Mouse (Mus musculus) CH12.LX (cell line): ENCODE results near the gene Gm16181. TPM values are rescaled to one million over a fixed set of nuclear protein-coding genes. Genes with fewer than 3 reads are reported as not detected.

Experiments used
- DNase-seq: peaks from one replicate; pipeline ENCODE4 v3.0.0-alpha.2; 2013; ENCODE audit errors: extremely low read depth
- H3K27ac ChIP-seq: 2 replicates; pipeline ENCODE4 v1.5.1; 2012; ENCODE audit warnings: low read depth, mild to moderate bottlenecking, control low read depth, moderate library complexity; ENCODE audit not compliant: insufficient read depth
- H3K27me3 ChIP-seq: replicated peaks from 2 replicates; pipeline ENCODE3; 2012; ENCODE audit warnings: inconsistent platforms
- H3K36me3 ChIP-seq, 2 experiments: replicated peaks in 1 of 2; 2 replicates each; pipeline versions ENCODE3 to v1.6.1; 2012; ENCODE audit warnings: inconsistent platforms in 1 of 2, low read length in 1 of 2, mild to moderate bottlenecking in 1 of 2, mixed read lengths in 1 of 2, moderate library complexity in 1 of 2; ENCODE audit not compliant: control insufficient read depth in 1 of 2, insufficient read depth in 1 of 2
- H3K4me1 ChIP-seq, 2 experiments: 2 replicates each; pipeline ENCODE4 v1.6.1; 2012; ENCODE audit warnings: inconsistent platforms in 1 of 2, moderate library complexity in 1 of 2; ENCODE audit not compliant: insufficient read depth in 2 of 2, control insufficient read depth in 1 of 2
- H3K4me2 ChIP-seq: 2 replicates; pipeline ENCODE4 v1.6.1; 2012; ENCODE audit warnings: low read depth, mild to moderate bottlenecking, control low read depth; ENCODE audit not compliant: poor library complexity, insufficient read depth, severe bottlenecking
- H3K4me3 ChIP-seq, 3 experiments: fragments of 150-350 bp in 1 of 3; sonication (generic) in 1 of 3; replicated peaks in 1 of 3; 2 replicates each; pipeline versions ENCODE3 to v1.5.1; 2011 to 2012; ENCODE audit warnings: low read depth in 2 of 3, low read length in 2 of 3, mild to moderate bottlenecking in 2 of 3, moderate library complexity in 2 of 3, control low read depth in 1 of 3, improper control_type of control experiment in 1 of 3, inconsistent platforms in 1 of 3, mixed read lengths in 1 of 3; ENCODE audit not compliant: poor library complexity in 1 of 3
- H3K79me2 ChIP-seq: replicated peaks from 2 replicates; pipeline ENCODE4 v1.6.1; 2012; ENCODE audit warnings: mild to moderate bottlenecking, moderate library complexity; ENCODE audit not compliant: control insufficient read depth, poor library complexity, insufficient read depth, severe bottlenecking; ENCODE audit errors: extremely low read depth
- H3K9ac ChIP-seq: 2 replicates; pipeline ENCODE4 v1.6.1; 2012; ENCODE audit warnings: low read depth, mild to moderate bottlenecking, control low read depth, moderate library complexity; ENCODE audit not compliant: insufficient read depth
- H3K9me3 ChIP-seq: replicated peaks from 2 replicates; pipeline ENCODE3; 2012; ENCODE audit warnings: low read length, inconsistent platforms, mixed read lengths
- BHLHE40 ChIP-seq: IDR thresholded peaks from 2 replicates; pipeline ENCODE4 v1.6.1; 2011; ENCODE audit warnings: mild to moderate bottlenecking, low read depth, low read length, improper control_type of control experiment
- CHD1 ChIP-seq: IDR thresholded peaks from 2 replicates; pipeline ENCODE4 v1.6.1; 2012; ENCODE audit warnings: low read depth, low read length, improper control_type of control experiment, inconsistent platforms
- CHD2 ChIP-seq: IDR thresholded peaks from 2 replicates; pipeline ENCODE4 v1.6.1; 2011; ENCODE audit warnings: low read length, improper control_type of control experiment
- CTCF ChIP-seq, 2 experiments: IDR thresholded peaks in 1 of 2; conservative IDR thresholded peaks in 1 of 2; 2 replicates each; pipeline ENCODE4 v1.5.1; 2011 to 2012; ENCODE audit warnings: low read depth in 2 of 2, low read length in 2 of 2, improper control_type of control experiment in 1 of 2, inconsistent platforms in 1 of 2, mild to moderate bottlenecking in 1 of 2, moderate library complexity in 1 of 2
- E2F4 ChIP-seq: IDR thresholded peaks from 2 replicates; pipeline ENCODE4 v1.6.1; 2011; ENCODE audit warnings: low read depth, low read length, improper control_type of control experiment; ENCODE audit not compliant: insufficient replicate concordance
- ELF1 ChIP-seq: IDR thresholded peaks from 2 replicates; pipeline ENCODE4 v1.6.1; 2014; ENCODE audit warnings: low read depth, mild to moderate bottlenecking, inconsistent platforms, low read length, improper control_type of control experiment
- EP300 ChIP-seq: IDR thresholded peaks from 2 replicates; pipeline ENCODE4 v1.6.1; 2011; ENCODE audit warnings: low read length, improper control_type of control experiment
- ETS1 ChIP-seq: conservative IDR thresholded peaks from 2 replicates; pipeline ENCODE4 v1.6.1; 2012; ENCODE audit warnings: low read depth, mild to moderate bottlenecking, inconsistent platforms, low read length, improper control_type of control experiment, moderate library complexity
- GABPA ChIP-seq: IDR thresholded peaks from 2 replicates; pipeline ENCODE4 v1.6.1; 2012; ENCODE audit warnings: low read depth, low read length, improper control_type of control experiment, inconsistent platforms; ENCODE audit not compliant: insufficient replicate concordance
- HCFC1 ChIP-seq: IDR thresholded peaks from 2 replicates; pipeline ENCODE4 v1.6.1; 2012; ENCODE audit warnings: low read depth, mild to moderate bottlenecking, inconsistent platforms, low read length, improper control_type of control experiment
- IRF4 ChIP-seq: IDR thresholded peaks from 2 replicates; pipeline ENCODE4 v1.6.1; 2014; ENCODE audit warnings: low read depth, mild to moderate bottlenecking, inconsistent platforms, low read length, improper control_type of control experiment
- JUN ChIP-seq: IDR thresholded peaks from 2 replicates; pipeline ENCODE4 v1.6.1; 2011; ENCODE audit warnings: low read depth, mild to moderate bottlenecking, low read length, improper control_type of control experiment, moderate library complexity; ENCODE audit not compliant: insufficient read depth
- JUND ChIP-seq: conservative IDR thresholded peaks from 2 replicates; pipeline ENCODE4 v1.6.1; 2011; ENCODE audit warnings: low read depth, low read length, improper control_type of control experiment
- KAT2A ChIP-seq: IDR thresholded peaks from 2 replicates; pipeline ENCODE4 v1.6.1; 2012; ENCODE audit warnings: low read length, improper control_type of control experiment, inconsistent platforms; ENCODE audit not compliant: insufficient replicate concordance
- MAFK ChIP-seq: IDR thresholded peaks from 2 replicates; pipeline ENCODE4 v1.6.1; 2011; ENCODE audit warnings: low read length, improper control_type of control experiment; ENCODE audit not compliant: insufficient replicate concordance
- MAX ChIP-seq: IDR thresholded peaks from 2 replicates; pipeline ENCODE4 v1.6.1; 2011; ENCODE audit warnings: low read length, improper control_type of control experiment
- MAZ ChIP-seq: IDR thresholded peaks from 2 replicates; pipeline ENCODE4 v1.6.1; 2012; ENCODE audit warnings: low read depth, mild to moderate bottlenecking, inconsistent platforms, low read length, improper control_type of control experiment, moderate library complexity
- MEF2A ChIP-seq: IDR thresholded peaks from 2 replicates; pipeline ENCODE4 v1.6.1; 2014; ENCODE audit warnings: low read depth, mild to moderate bottlenecking, inconsistent platforms, low read length, improper control_type of control experiment, borderline replicate concordance
- MXI1 ChIP-seq: IDR thresholded peaks from 2 replicates; pipeline ENCODE4 v1.6.1; 2011; ENCODE audit warnings: mild to moderate bottlenecking, low read depth, low read length, improper control_type of control experiment
- MYC ChIP-seq: IDR thresholded peaks from 2 replicates; pipeline ENCODE4 v1.6.1; 2011; ENCODE audit warnings: low read depth, mild to moderate bottlenecking, improper control_type of control experiment, low read length
- NELFE ChIP-seq: IDR thresholded peaks from 2 replicates; pipeline ENCODE4 v1.6.1; 2011; ENCODE audit warnings: low read depth, low read length, improper control_type of control experiment
- NRF1 ChIP-seq: IDR thresholded peaks from 2 replicates; pipeline ENCODE4 v1.6.1; 2014; ENCODE audit warnings: low read depth, mild to moderate bottlenecking, inconsistent platforms, low read length, improper control_type of control experiment, moderate library complexity
- PAX5 ChIP-seq: IDR thresholded peaks from 2 replicates; pipeline ENCODE4 v1.6.1; 2012; ENCODE audit warnings: low read length, inconsistent platforms, mixed read lengths
- POLR2A ChIP-seq: IDR thresholded peaks from 2 replicates; pipeline ENCODE4 v1.6.1; 2011; ENCODE audit warnings: low read depth, mild to moderate bottlenecking, improper control_type of control experiment, low read length
- POLR2AphosphoS2 ChIP-seq: IDR thresholded peaks from 2 replicates; pipeline ENCODE4 v1.6.1; 2011; ENCODE audit warnings: low read depth, low read length, improper control_type of control experiment
- RAD21 ChIP-seq: IDR thresholded peaks from 2 replicates; pipeline ENCODE4 v1.6.1; 2011; ENCODE audit warnings: low read depth, mild to moderate bottlenecking, low read length, improper control_type of control experiment, moderate library complexity
- RCOR1 ChIP-seq: conservative IDR thresholded peaks from 2 replicates; pipeline ENCODE4 v1.6.1; 2012; ENCODE audit warnings: low read depth, mild to moderate bottlenecking, inconsistent platforms, low read length, improper control_type of control experiment
- SIN3A ChIP-seq: IDR thresholded peaks from 2 replicates; pipeline ENCODE4 v1.6.1; 2012; ENCODE audit warnings: low read length, improper control_type of control experiment, inconsistent platforms
- SMC3 ChIP-seq: IDR thresholded peaks from 2 replicates; pipeline ENCODE4 v1.6.1; 2011; ENCODE audit warnings: low read depth, low read length, improper control_type of control experiment
- TBP ChIP-seq: conservative IDR thresholded peaks from 2 replicates; pipeline ENCODE4 v1.6.1; 2011; ENCODE audit warnings: low read depth, low read length, improper control_type of control experiment
- TCF12 ChIP-seq: IDR thresholded peaks from 2 replicates; pipeline ENCODE4 v1.6.1; 2014; ENCODE audit warnings: low read depth, mild to moderate bottlenecking, inconsistent platforms, low read length, improper control_type of control experiment
- UBTF ChIP-seq: IDR thresholded peaks from 2 replicates; pipeline ENCODE4 v1.6.1; 2012; ENCODE audit warnings: low read depth, mild to moderate bottlenecking, inconsistent platforms, low read length, improper control_type of control experiment, moderate library complexity
- USF1 ChIP-seq: IDR thresholded peaks from 2 replicates; pipeline ENCODE4 v1.6.1; 2014; ENCODE audit warnings: low read depth, mild to moderate bottlenecking, inconsistent platforms, low read length, improper control_type of control experiment
- USF2 ChIP-seq: conservative IDR thresholded peaks from 2 replicates; pipeline ENCODE4 v1.6.1; 2011; ENCODE audit warnings: low read depth, low read length, improper control_type of control experiment
- ZC3H11A ChIP-seq: IDR thresholded peaks from 2 replicates; pipeline ENCODE4 v1.6.1; 2012; ENCODE audit warnings: low read depth, mild to moderate bottlenecking, inconsistent platforms, low read length, improper control_type of control experiment
- ZKSCAN1 ChIP-seq: IDR thresholded peaks from 2 replicates; pipeline ENCODE4 v1.6.1; 2012; ENCODE audit warnings: low read depth, inconsistent platforms, low read length, improper control_type of control experiment, borderline replicate concordance
- ZMIZ1 ChIP-seq: IDR thresholded peaks from 2 replicates; pipeline ENCODE4 v1.6.1; 2012; ENCODE audit warnings: low read depth, mild to moderate bottlenecking, inconsistent platforms, low read length, improper control_type of control experiment
- ZNF384 ChIP-seq: IDR thresholded peaks from 2 replicates; pipeline ENCODE4 v1.6.1; 2012; ENCODE audit warnings: low read depth, low read length, improper control_type of control experiment, inconsistent platforms
- dilution Hi-C: fragments of 300-500 bp; cut with MboI; formaldehyde crosslinking; loops from 2 replicates; pipeline ENCODE4 v1.14.3; 2020; ENCODE audit warnings: low sequenced_read_pairs; ENCODE audit not compliant: extremely low pct_unique_long_range_greater_than_20kb, extremely low pct_ligation_motif_present
- in situ Hi-C: fragments of 300-500 bp; cut with MboI; formaldehyde crosslinking; loops from 3 replicates; pipeline ENCODE4 v1.14.3; 2019; ENCODE audit warnings: low sequenced_read_pairs, low pct_ligation_motif_present, low pct_unique_long_range_greater_than_20kb, mixed read lengths
- polyA plus RNA-seq: library from polyadenylated mRNA; unstranded; fragments of >175 nt; gene quantifications from 2 replicates; pipeline ENCODE4 v1.2.1, GENCODE M21; 2012; ENCODE audit warnings: low read depth; ENCODE audit not compliant: insufficient read length
- total RNA-seq, 2 experiments: library from RNA; depleted of rRNA; stranded (reverse); fragments of 300-350 nt in 1 of 2; fragments of >200 nt in 1 of 2; gene quantifications; 2 replicates each; pipeline ENCODE4 v1.2.3; 2012 to 2014

Gm16181 gene
- total and polyA plus RNA-seq, 3 experiments, result not detected

DNA sequence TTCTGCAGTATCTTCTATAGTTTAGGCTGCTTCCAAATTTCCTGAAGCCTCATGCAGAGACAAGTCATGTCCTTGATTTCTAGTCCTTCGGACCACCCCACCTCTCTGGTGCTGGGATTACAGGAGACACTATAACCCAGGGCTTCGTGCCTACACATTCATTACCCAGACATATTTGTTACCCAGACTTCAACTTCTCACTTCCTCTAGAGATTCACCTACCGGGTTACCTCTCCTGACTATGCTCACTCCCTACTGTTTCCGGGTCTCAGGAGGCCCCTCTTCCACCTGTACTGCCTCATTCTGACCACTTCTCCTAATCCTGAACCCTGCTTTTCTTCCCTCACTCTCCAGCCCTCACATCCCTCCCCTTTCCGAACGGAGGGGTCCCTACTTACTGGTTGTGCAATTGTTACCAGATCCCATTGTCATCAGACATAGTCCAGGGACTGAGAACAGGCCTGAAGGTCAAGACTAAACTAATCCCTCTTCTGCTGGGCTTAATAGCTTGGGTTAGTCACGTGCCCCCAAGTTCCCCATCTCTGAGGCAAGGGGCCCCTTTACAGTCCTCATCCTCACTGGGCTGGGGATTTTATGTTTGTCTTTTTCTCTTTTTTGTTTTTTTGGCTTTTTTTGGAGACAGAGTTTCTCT lies 32.5 kb upstream of the Gm16181 start, which contains the start of gene Lst1:
Lst1 (minus strand) TSS at position 481 of the 652 bp plus-strand sequence.
- Histone ChIP-seq H3K9me3 (no peaks in the 10 kb centered on the region), H3K27ac (peak within 1 kb of the TSS; percentile 71), H3K4me2 (peak within 1 kb of the TSS; percentile 51), H3K27me3 (no peaks in the 10 kb centered on the region), H3K4me1 (peaks cover 30 to 69% of the 10 kb centered on the region in 2 experiments), H3K9ac (peak within 1 kb of the TSS; percentile 10; the same call in 1 of the 2 replicates), H3K36me3 (peaks cover 0 to 11% of the 10 kb centered on the region in 2 experiments), H3K4me3 (peak within 1 kb of the TSS in 1 of 3 experiments; percentile 22), H3K79me2 (no peaks in the 10 kb centered on the region)
- in situ Hi-C loops, result no loop called here
- no peak for DNase-seq
- dilution Hi-C loops, result no loop called here
- TF ChIP-seq GABPA (no peak), ZMIZ1 (no peak), EP300 (peak; percentile 25; the same call in 1 of the 2 replicates), MEF2A (no peak), E2F4 (no peak), JUND (no peak), RCOR1 (no peak), MAFK (no peak), CHD1 (no peak), USF1 (peak; percentile 49), USF2 (no peak), RAD21 (no peak), ZNF384 (peak; percentile 31), ETS1 (no peak), JUN (no peak), TBP (no peak), POLR2AphosphoS2 (no peak), MYC (no peak), BHLHE40 (peak; percentile 59), ZC3H11A (no peak), HCFC1 (peak; percentile 69), SIN3A (no peak), TCF12 (0 out of 2 replicates have a peak, but pooled peaks have one; percentile 31), KAT2A (no peak), ZKSCAN1 (no peak), SMC3 (no peak), MAZ (no peak), CTCF (conservative IDR thresholded peaks at IDR 0.05 in 1 of 2, IDR thresholded peaks at IDR 0.05 in 1 of 2; ENCODE audit: low read depth in 2 of 2, low read length in 2 of 2) (no peak), NRF1 (no peak), MAX (no peak), MXI1 (no peak), POLR2A (peak; percentile 43), ELF1 (peak; percentile 79), NELFE (no peak), UBTF (no peak), IRF4 (peak; percentile 58; the same call in 1 of the 2 replicates), PAX5 (no peak), CHD2 (no peak)
